Mouse (Mus musculus) stomach, embryonic 14.5 days (tissue): Measurements from ENCODE around the gene Klhl11. TPM values are rescaled to one million over a fixed set of nuclear protein-coding genes. Genes with fewer than 3 reads are reported as not detected.

Source experiments
- ATAC-seq: fragments of 200-750 bp; cut with Nextera tagmentation; 2 replicates; pipeline ENCODE4 v1.8.0; 2017; ENCODE audit warnings: low read depth, moderate TSS enrichment; ENCODE audit not compliant: insufficient number of reproducible peaks, insufficient read depth, low FRiP score
- H3K27ac ChIP-seq: fragments of 300-500 bp; sonication (generic); 2 replicates; pipeline ENCODE4 v1.5.1; 2014; ENCODE audit warnings: mild to moderate bottlenecking, low read length, moderate library complexity, mixed read lengths
- H3K27me3 ChIP-seq: fragments of 300-500 bp; sonication (generic); 2 replicates; pipeline ENCODE4 v1.6.1; 2014; ENCODE audit warnings: low read length, control low read depth, mixed read lengths; ENCODE audit not compliant: control insufficient read depth, insufficient read depth
- H3K36me3 ChIP-seq: fragments of 300-500 bp; sonication (generic); 2 replicates; pipeline ENCODE4 v1.6.1; 2014; ENCODE audit warnings: mild to moderate bottlenecking, control low read depth, low read length, moderate library complexity, mixed read lengths; ENCODE audit not compliant: control insufficient read depth, insufficient read depth
- H3K4me1 ChIP-seq: fragments of 300-500 bp; sonication (generic); 2 replicates; pipeline ENCODE4 v1.6.1; 2014; ENCODE audit warnings: low read length, control low read depth, mixed read lengths; ENCODE audit not compliant: control insufficient read depth, insufficient read depth
- H3K4me2 ChIP-seq: fragments of 300-500 bp; sonication (generic); replicated peaks from 2 replicates; pipeline ENCODE4 v1.6.1; 2014; ENCODE audit warnings: low read depth, low read length, control low read depth
- H3K4me3 ChIP-seq: fragments of 300-500 bp; sonication (generic); 2 replicates; pipeline ENCODE4 v1.5.1; 2014; ENCODE audit warnings: low read depth, low read length, control low read depth
- H3K9ac ChIP-seq: fragments of 300-500 bp; sonication (generic); replicated peaks from 2 replicates; pipeline ENCODE4 v1.6.1; 2014; ENCODE audit warnings: low read depth, mild to moderate bottlenecking, control low read depth, low read length, moderate library complexity, mixed read lengths
- H3K9me3 ChIP-seq: fragments of 300-500 bp; sonication (generic); 2 replicates; pipeline ENCODE4 v1.6.1; 2016; ENCODE audit warnings: low read depth, low read length, control low read depth; ENCODE audit not compliant: control insufficient read depth
- WGBS: fragments of 180-500 bp; shearing (Covaris S2); extraction: QIAGEN DNeasy Blood & Tissue Kit; methylation state at CpG from one replicate; pipeline ENCODE4 v1.1.7; 2014; 5-methylcytosine and 5-hydroxymethylcytosine counted together
- microRNA-seq: library from miRNA; unstranded; fragments of <30 nt; microRNA quantifications from one replicate; pipeline ENCODE4, GENCODE M21; 2016
- polyA plus RNA-seq: library from polyadenylated mRNA; unstranded; fragments of >200 nt; fragmentation: Nextera tagmentation; extraction: Ambion mirVana; gene quantifications from 2 replicates; pipeline ENCODE4 v1.2.1, GENCODE M21; 2014

The Klhl11 gene
- polyA plus RNA-seq, 1 experiment from 2014 or later: 11.2 TPM

DNA sequence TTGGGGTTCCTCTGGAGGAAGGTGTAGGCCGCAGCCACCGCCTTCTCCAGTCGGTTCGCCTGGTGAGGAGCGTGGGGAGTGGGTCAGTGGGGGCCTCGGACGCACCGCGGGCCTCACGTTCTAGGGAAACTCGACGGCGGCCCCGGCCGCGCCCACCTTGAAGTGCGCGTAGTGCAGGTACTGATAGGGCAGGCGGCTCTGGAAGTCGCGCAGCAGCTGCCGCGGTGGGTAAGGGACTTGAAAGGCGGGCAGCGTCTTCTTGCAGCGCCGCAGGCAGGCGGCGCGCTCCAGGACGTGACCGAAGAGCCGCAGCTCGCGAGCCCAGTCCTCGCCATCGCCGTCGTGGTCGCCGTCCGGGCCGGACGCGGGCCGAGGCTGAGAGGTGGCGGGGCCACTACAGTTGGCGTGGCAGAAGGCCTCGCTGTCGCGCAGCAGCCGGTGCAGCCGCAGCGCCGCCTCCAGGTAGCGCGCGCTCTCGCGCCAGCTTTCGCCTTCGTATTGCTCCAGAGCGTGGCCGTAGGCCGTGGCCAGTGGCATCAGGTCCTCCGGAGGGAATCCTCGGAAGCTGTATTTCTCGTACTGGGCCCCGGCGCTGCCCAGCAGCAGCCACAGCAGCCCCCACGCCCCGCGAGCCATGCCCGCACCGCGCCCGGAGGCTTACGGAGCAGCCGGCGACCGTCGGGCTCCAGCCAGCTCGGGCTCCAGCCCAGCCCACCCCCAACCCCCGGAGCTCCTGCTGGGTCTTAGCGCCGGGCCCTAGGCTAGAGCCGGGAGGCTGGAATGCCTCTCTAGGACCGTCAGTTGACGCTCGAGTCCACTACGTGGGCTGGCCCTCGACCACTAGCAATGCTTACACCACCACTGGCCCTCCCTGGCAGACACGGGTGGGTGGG is 58.3 kb downstream of the Klhl11 start, which contains the start of gene P3h4:
P3h4 (minus strand) TSS at position 816 of the 893 bp plus-strand sequence.
- under 1% methylated on average over 80 of the region's 93 CpGs for WGBS
- H3K36me3 ChIP-seq: peaks cover 8% of the 10 kb centered on the region; the same call in 1 of the 2 replicates
- no peaks in the 10 kb centered on the region for H3K27me3 ChIP-seq
- H3K27ac ChIP-seq: peak within 1 kb of the TSS; percentile 88
- peak within 1 kb of the TSS; percentile 79 for H3K4me2 ChIP-seq
- peaks cover 38% of the 10 kb centered on the region for H3K4me1 ChIP-seq
- H3K4me3 ChIP-seq: peak within 1 kb of the TSS; percentile 67
- peak within 1 kb of the TSS; percentile 72 for H3K9ac ChIP-seq
- peak; percentile 93 for ATAC-seq
- H3K9me3 ChIP-seq: no peaks in the 10 kb centered on the region

DNA sequence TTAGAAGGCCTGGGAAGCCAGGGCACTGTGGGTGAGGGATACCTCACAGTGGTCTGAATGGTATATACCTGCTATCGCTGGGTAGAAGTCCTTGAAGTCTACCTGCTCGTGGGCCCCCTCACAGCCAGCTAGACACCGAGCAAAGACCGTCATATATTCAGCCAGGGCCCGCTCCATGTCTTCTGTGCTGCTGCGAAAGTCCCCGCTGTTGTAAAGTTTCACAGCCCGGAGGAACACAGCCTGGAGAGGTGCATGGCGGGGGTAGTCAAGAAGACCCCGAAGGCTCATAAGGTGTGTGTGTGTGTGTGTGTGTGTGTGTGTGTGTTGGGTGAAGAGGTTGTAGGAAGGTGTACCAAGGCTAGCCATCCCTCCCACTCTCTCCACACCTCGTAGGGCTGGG is 59.0 kb downstream of the Klhl11 start:
- Histone ChIP-seq H3K27me3 (no peaks in the 10 kb centered on the region), H3K9me3 (no peaks in the 10 kb centered on the region), H3K9ac (peak overlapping the region; percentile 72), H3K4me2 (peak overlapping the region; percentile 79), H3K4me3 (peak overlapping the region; percentile 67), H3K4me1 (peaks cover 38% of the 10 kb centered on the region), H3K27ac (peak overlapping the region; percentile 41; the same call in 1 of the 2 replicates), H3K36me3 (peaks cover 15% of the 10 kb centered on the region)
- WGBS: 56% methylated on average over 11 of the region's 11 CpGs
- ATAC-seq: no peak

Small RNA genes within 50 kb of the gene (microRNA-seq; reads per million reads assigned to microRNA genes)
- gene Gm27374: not detected
- not detected for gene Mir7116

Other genes with a start within 250 kb of the Klhl11 start
- 0.22 and 0.38 TPM in 2 replicates for gene Krt16, start 223.8 kb downstream of the Klhl11 start, polyA plus RNA-seq
- gene Krt17, start 211.7 kb downstream of the Klhl11 start, polyA plus RNA-seq: 26.7 and 30.7 TPM in 2 replicates
- not detected in 2 replicates for gene Krt42, start 202.9 kb downstream of the Klhl11 start, polyA plus RNA-seq
- gene Eif1, start 152.9 kb downstream of the Klhl11 start, polyA plus RNA-seq: 2,030 and 2,105 TPM in 2 replicates
- gene Gast, start 138.3 kb downstream of the Klhl11 start, polyA plus RNA-seq: 6.9 and 13.2 TPM in 2 replicates
- 10.8 and 12.3 TPM in 2 replicates for gene Hap1, start 116.6 kb downstream of the Klhl11 start, polyA plus RNA-seq
- gene Jup, start 75.0 kb downstream of the Klhl11 start, polyA plus RNA-seq: 131 and 139 TPM in 2 replicates
- 68.0 and 68.9 TPM in 2 replicates for gene P3h4, start 57.9 kb downstream of the Klhl11 start, polyA plus RNA-seq
- gene Fkbp10, start 57.0 kb downstream of the Klhl11 start, polyA plus RNA-seq: 106 and 108 TPM in 2 replicates
- 121 and 126 TPM in 2 replicates for gene Nt5c3b, start 30.9 kb downstream of the Klhl11 start, polyA plus RNA-seq
- 0.52 and 0.64 TPM in 2 replicates for gene Klhl10, start 30.8 kb downstream of the Klhl11 start, polyA plus RNA-seq
- 161 and 175 TPM in 2 replicates for gene Acly, start 55.3 kb upstream of the Klhl11 start, polyA plus RNA-seq
- 0.35 and 1.1 TPM in 2 replicates for gene Ttc25, start 72.9 kb upstream of the Klhl11 start, polyA plus RNA-seq
- gene Cnp, start 102.2 kb upstream of the Klhl11 start, polyA plus RNA-seq: 35.9 TPM in 2 replicates
- gene Nkiras2, start 146.5 kb upstream of the Klhl11 start, polyA plus RNA-seq: 62.8 and 63.1 TPM in 2 replicates
- 84.0 and 95.4 TPM in 2 replicates for gene Dnajc7, start 147.4 kb upstream of the Klhl11 start, polyA plus RNA-seq
- 0.22 TPM in 1 of 2 replicates, not detected in the other for gene Zfp385c, start 219.7 kb upstream of the Klhl11 start, polyA plus RNA-seq
- gene Dhx58, start 231.5 kb upstream of the Klhl11 start, polyA plus RNA-seq: 1.8 and 3.4 TPM in 2 replicates
- 50.7 and 51.7 TPM in 2 replicates for gene Kat2a, start 239.7 kb upstream of the Klhl11 start, polyA plus RNA-seq
- 0.41 and 0.56 TPM in 2 replicates for gene Hspb9, start 241.1 kb upstream of the Klhl11 start, polyA plus RNA-seq